Mouse (Mus musculus): Measurements from ENCODE around the gene Hdac9. TPM values are rescaled to one million over a fixed set of nuclear protein-coding genes. Genes with fewer than 3 reads are reported as not detected.

The Hdac9 gene
- polyA plus RNA-seq, 1 experiment = 11.0 TPM

GRCm38 (mm10) chr12:34155740-34156139 is 761.2 kb downstream of the Hdac9 start:
- no peak for TF ChIP-seq CTCF (IDR thresholded peaks at IDR 0.05; ENCODE audit: borderline replicate concordance, extremely low read depth, insufficient read depth, insufficient read length)
- no peak for TF ChIP-seq POLR2A (IDR thresholded peaks at IDR 0.05; ENCODE audit: borderline replicate concordance, extremely low read depth, insufficient read depth, insufficient read length, poor library complexity, severe bottlenecking)
- DNase-seq (ENCODE audit: low read depth) = peak; percentile 78

- DNase-seq (ENCODE audit: low read depth) = no peak
- TF ChIP-seq POLR2A (IDR thresholded peaks at IDR 0.05; ENCODE audit: borderline replicate concordance, extremely low read depth, insufficient read depth, insufficient read length, poor library complexity, severe bottlenecking) = no peak
- TF ChIP-seq CTCF (IDR thresholded peaks at IDR 0.05; ENCODE audit: borderline replicate concordance, extremely low read depth, insufficient read depth, insufficient read length) = no peak
Observed at GRCm38 (mm10) chr12:34154757-34155156, 762.1 kb downstream of the Hdac9 start.

GRCm38 (mm10) chr12:34151336-34151735 is 765.6 kb downstream of the Hdac9 start:
- DNase-seq (ENCODE audit: low read depth) = no peak
- no peak for TF ChIP-seq POLR2A (IDR thresholded peaks at IDR 0.05; ENCODE audit: borderline replicate concordance, extremely low read depth, insufficient read depth, insufficient read length, poor library complexity, severe bottlenecking)
- no peak for TF ChIP-seq CTCF (IDR thresholded peaks at IDR 0.05; ENCODE audit: borderline replicate concordance, extremely low read depth, insufficient read depth, insufficient read length)

- TF ChIP-seq CTCF (IDR thresholded peaks at IDR 0.05; ENCODE audit: borderline replicate concordance, extremely low read depth, insufficient read depth, insufficient read length) (no peak), POLR2A (IDR thresholded peaks at IDR 0.05; ENCODE audit: borderline replicate concordance, extremely low read depth, insufficient read depth, insufficient read length, poor library complexity, severe bottlenecking) (no peak)
Observed at GRCm38 (mm10) chr12:34142743-34143142, 774.2 kb downstream of the Hdac9 start.

GRCm38 (mm10) chr12:34113336-34113735 is 803.6 kb downstream of the Hdac9 start:
- TF ChIP-seq POLR2A (IDR thresholded peaks at IDR 0.05; ENCODE audit: borderline replicate concordance, extremely low read depth, insufficient read depth, insufficient read length, poor library complexity, severe bottlenecking) (no peak), CTCF (IDR thresholded peaks at IDR 0.05; ENCODE audit: borderline replicate concordance, extremely low read depth, insufficient read depth, insufficient read length) (no peak)

More at GRCm38 (mm10) chr12:34142743-34143142, 774.2 kb downstream of the Hdac9 start:
- DNase-seq (ENCODE audit: low read depth) = no peak

GRCm38 (mm10) chr12:34092953-34093352 is 823.9 kb downstream of the Hdac9 start:
- TF ChIP-seq POLR2A (IDR thresholded peaks at IDR 0.05; ENCODE audit: borderline replicate concordance, extremely low read depth, insufficient read depth, insufficient read length, poor library complexity, severe bottlenecking) = no peak
- TF ChIP-seq CTCF (IDR thresholded peaks at IDR 0.05; ENCODE audit: borderline replicate concordance, extremely low read depth, insufficient read depth, insufficient read length) = no peak
- DNase-seq (ENCODE audit: low read depth) = peak; percentile 31

More at GRCm38 (mm10) chr12:34113336-34113735, 803.6 kb downstream of the Hdac9 start:
- no peak for DNase-seq (ENCODE audit: low read depth)

- DNase-seq (ENCODE audit: low read depth) = no peak
- TF ChIP-seq POLR2A (IDR thresholded peaks at IDR 0.05; ENCODE audit: borderline replicate concordance, extremely low read depth, insufficient read depth, insufficient read length, poor library complexity, severe bottlenecking) = no peak
- TF ChIP-seq CTCF (IDR thresholded peaks at IDR 0.05; ENCODE audit: borderline replicate concordance, extremely low read depth, insufficient read depth, insufficient read length) = no peak
Observed at GRCm38 (mm10) chr12:34091851-34092250, 825.0 kb downstream of the Hdac9 start.

- TF ChIP-seq CTCF (IDR thresholded peaks at IDR 0.05; ENCODE audit: borderline replicate concordance, extremely low read depth, insufficient read depth, insufficient read length) = no peak
- no peak for TF ChIP-seq POLR2A (IDR thresholded peaks at IDR 0.05; ENCODE audit: borderline replicate concordance, extremely low read depth, insufficient read depth, insufficient read length, poor library complexity, severe bottlenecking)
- peak; percentile 9 for DNase-seq (ENCODE audit: low read depth)
Observed at GRCm38 (mm10) chr12:34087292-34087942, 829.5 kb downstream of the Hdac9 start.

- no peak for TF ChIP-seq POLR2A (IDR thresholded peaks at IDR 0.05; ENCODE audit: borderline replicate concordance, extremely low read depth, insufficient read depth, insufficient read length, poor library complexity, severe bottlenecking)
- no peak for TF ChIP-seq CTCF (IDR thresholded peaks at IDR 0.05; ENCODE audit: borderline replicate concordance, extremely low read depth, insufficient read depth, insufficient read length)
- no peak for DNase-seq (ENCODE audit: low read depth)
Observed at GRCm38 (mm10) chr12:34076981-34077380, 839.9 kb downstream of the Hdac9 start.

GRCm38 (mm10) chr12:34075805-34076509 is 840.9 kb downstream of the Hdac9 start:
- TF ChIP-seq POLR2A (IDR thresholded peaks at IDR 0.05; ENCODE audit: borderline replicate concordance, extremely low read depth, insufficient read depth, insufficient read length, poor library complexity, severe bottlenecking) = no peak
- TF ChIP-seq CTCF (IDR thresholded peaks at IDR 0.05; ENCODE audit: borderline replicate concordance, extremely low read depth, insufficient read depth, insufficient read length) = no peak
- no peak for DNase-seq (ENCODE audit: low read depth)

- DNase-seq (ENCODE audit: low read depth) = no peak
- TF ChIP-seq POLR2A (IDR thresholded peaks at IDR 0.05; ENCODE audit: borderline replicate concordance, extremely low read depth, insufficient read depth, insufficient read length, poor library complexity, severe bottlenecking) (no peak), CTCF (IDR thresholded peaks at IDR 0.05; ENCODE audit: borderline replicate concordance, extremely low read depth, insufficient read depth, insufficient read length) (no peak)
Observed at GRCm38 (mm10) chr12:34052508-34052907, 864.4 kb downstream of the Hdac9 start.

Data from brain, embryonic 14.5 days (tissue).